Mouse (Mus musculus): ENCODE results near the gene Sox5.

Sox5 gene

GRCm38 (mm10) chr6:144103612-144104011 lies 678.2 kb downstream of the Sox5 start:
- DNase-seq (ENCODE audit: low spot score): no peak

- no peak for DNase-seq (ENCODE audit: low spot score)
Observed at GRCm38 (mm10) chr6:144100852-144101251, 680.9 kb downstream of the Sox5 start.

- no peak for DNase-seq (ENCODE audit: low spot score)
Observed at GRCm38 (mm10) chr6:144098119-144098518, 683.7 kb downstream of the Sox5 start.

GRCm38 (mm10) chr6:144088256-144088655 lies 693.5 kb downstream of the Sox5 start:
- peak; percentile 42 for DNase-seq (ENCODE audit: low spot score)

GRCm38 (mm10) chr6:144086096-144086810 lies 695.5 kb downstream of the Sox5 start:
- no peak for DNase-seq (ENCODE audit: low spot score)

GRCm38 (mm10) chr6:144082297-144082696 lies 699.5 kb downstream of the Sox5 start:
- no peak for DNase-seq (ENCODE audit: low spot score)

- DNase-seq (ENCODE audit: low spot score): no peak
Observed at GRCm38 (mm10) chr6:144077826-144078225, 704.0 kb downstream of the Sox5 start.

GRCm38 (mm10) chr6:144076376-144076775 lies 705.4 kb downstream of the Sox5 start:
- no peak for DNase-seq (ENCODE audit: low spot score)

- no peak for DNase-seq (ENCODE audit: low spot score)
Observed at GRCm38 (mm10) chr6:144075327-144075941, 706.3 kb downstream of the Sox5 start.

- no peak for DNase-seq (ENCODE audit: low spot score)
Observed at GRCm38 (mm10) chr6:144074826-144075225, 707.0 kb downstream of the Sox5 start.

- DNase-seq (ENCODE audit: low spot score): no peak
Observed at GRCm38 (mm10) chr6:144070461-144070860, 711.3 kb downstream of the Sox5 start.

GRCm38 (mm10) chr6:144067491-144067890 lies 714.3 kb downstream of the Sox5 start:
- DNase-seq (ENCODE audit: low spot score): no peak

- no peak for DNase-seq (ENCODE audit: low spot score)
Observed at GRCm38 (mm10) chr6:144062428-144062827, 719.3 kb downstream of the Sox5 start.

- DNase-seq (ENCODE audit: low spot score): no peak
Observed at GRCm38 (mm10) chr6:144061814-144062213, 720.0 kb downstream of the Sox5 start.

GRCm38 (mm10) chr6:144057098-144057632 lies 724.6 kb downstream of the Sox5 start:
- no peak for DNase-seq (ENCODE audit: low spot score)

- peak; percentile 50 for DNase-seq (ENCODE audit: low spot score)
Observed at GRCm38 (mm10) chr6:144056252-144057097, 725.3 kb downstream of the Sox5 start.

GRCm38 (mm10) chr6:144052487-144052886 lies 729.3 kb downstream of the Sox5 start:
- no peak for DNase-seq (ENCODE audit: low spot score)

- no peak for DNase-seq (ENCODE audit: low spot score)
Observed at GRCm38 (mm10) chr6:144051316-144051715, 730.5 kb downstream of the Sox5 start.

- no peak for DNase-seq (ENCODE audit: low spot score)
Observed at GRCm38 (mm10) chr6:144048201-144048924, 733.4 kb downstream of the Sox5 start.

GRCm38 (mm10) chr6:144045503-144045902 lies 736.3 kb downstream of the Sox5 start:
- DNase-seq (ENCODE audit: low spot score): no peak

GRCm38 (mm10) chr6:144044381-144044780 lies 737.4 kb downstream of the Sox5 start:
- DNase-seq (ENCODE audit: low spot score): no peak

- DNase-seq (ENCODE audit: low spot score): no peak
Observed at GRCm38 (mm10) chr6:144042936-144043335, 738.8 kb downstream of the Sox5 start.
